Mouse (Mus musculus) bone marrow, adult 2 months (tissue): ENCODE results near the gene Eid3.

Experiments used
- CTCF ChIP-seq: fragments of 200-500 bp; IDR thresholded peaks from 2 replicates; pipeline ENCODE4 v1.5.1; 2011; ENCODE audit warnings: low read length, control low read depth; ENCODE audit not compliant: control insufficient read depth, insufficient read depth
- POLR2A ChIP-seq: fragments of 200-500 bp; IDR thresholded peaks from 2 replicates; pipeline ENCODE4 v1.6.1; 2011; ENCODE audit warnings: low read depth, mild to moderate bottlenecking, control low read depth, low read length, borderline replicate concordance; ENCODE audit not compliant: control insufficient read depth

DNA sequence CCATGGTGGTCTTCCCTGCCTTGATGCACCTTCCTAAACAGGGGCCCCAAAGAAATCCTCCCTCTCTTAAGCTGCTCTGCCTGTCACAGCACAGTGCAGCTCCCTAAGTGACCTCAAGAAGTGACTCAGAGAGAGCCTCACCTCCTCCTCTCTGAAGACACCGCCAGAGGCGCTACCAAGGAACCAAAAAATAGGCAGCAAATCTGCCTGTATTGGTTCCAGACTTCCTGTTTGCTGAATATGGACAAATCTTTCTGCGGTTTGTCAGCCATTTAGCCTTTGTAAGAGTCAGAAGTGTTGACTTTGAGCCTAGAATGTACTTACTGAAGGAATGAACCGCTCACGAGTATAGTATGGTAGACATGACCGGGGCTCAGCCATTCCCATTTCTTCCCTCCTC, 47.3 kb downstream of the Eid3 start:
- no peak for TF ChIP-seq POLR2A
- TF ChIP-seq CTCF, result no peak
